Mouse (Mus musculus) liver, embryonic 13.5 days (tissue): ENCODE measurements around the gene Slc11a2. TPM values are rescaled to one million over a fixed set of nuclear protein-coding genes. Genes with fewer than 3 reads are reported as not detected.
A peak's percentile ranks its signal among the peaks of the same experiment; 100 is the strongest.
"Not testable (repeated sequence)": the region's sequence is repeated elsewhere in the genome, so short reads cannot be mapped to it uniquely, and the experiment has no call there.

Source experiments
- ATAC-seq: fragments of 200-750 bp; cut with Nextera tagmentation; 2 replicates; pipeline ENCODE4 v1.8.0; 2017; ENCODE audit warnings: low read depth, mild to moderate bottlenecking, moderate number of reproducible peaks, moderate library complexity
- DNase-seq: peaks from one replicate; pipeline ENCODE4 v3.0.0; 2022
- H3K27ac ChIP-seq: fragments of 300-500 bp; sonication (generic); 2 replicates; pipeline ENCODE4 v1.5.1; 2015; ENCODE audit warnings: moderate library complexity, mild to moderate bottlenecking, inconsistent platforms
- H3K27me3 ChIP-seq: fragments of 300-500 bp; sonication (generic); 2 replicates; pipeline ENCODE4 v1.6.1; 2015; ENCODE audit warnings: mild to moderate bottlenecking, inconsistent platforms
- H3K36me3 ChIP-seq: fragments of 300-500 bp; sonication (generic); 2 replicates; pipeline ENCODE4 v1.6.1; 2015; ENCODE audit warnings: mild to moderate bottlenecking, inconsistent platforms
- H3K4me1 ChIP-seq: fragments of 300-500 bp; sonication (generic); replicated peaks from 2 replicates; pipeline ENCODE4 v1.6.1; 2015; ENCODE audit warnings: inconsistent platforms
- H3K4me2 ChIP-seq: fragments of 300-500 bp; sonication (generic); 2 replicates; pipeline ENCODE4 v1.6.1; 2015; ENCODE audit warnings: inconsistent platforms, mild to moderate bottlenecking, moderate library complexity
- H3K4me3 ChIP-seq: fragments of 300-500 bp; sonication (generic); replicated peaks from 2 replicates; pipeline ENCODE4 v1.5.1; 2015; ENCODE audit warnings: mild to moderate bottlenecking, inconsistent platforms
- H3K9ac ChIP-seq: fragments of 300-500 bp; sonication (generic); 2 replicates; pipeline ENCODE4 v1.6.1; 2015; ENCODE audit warnings: mild to moderate bottlenecking, inconsistent platforms
- H3K9me3 ChIP-seq: fragments of 300-500 bp; sonication (generic); replicated peaks from 2 replicates; pipeline ENCODE4 v1.6.1; 2016; ENCODE audit warnings: inconsistent platforms
- WGBS: fragments of 180-500 bp; shearing (Covaris S2); methylation state at CpG from one replicate; pipeline ENCODE4 v1.1.7; 2015; ENCODE audit not compliant: insufficient replicate concordance; 5-methylcytosine and 5-hydroxymethylcytosine counted together
- polyA plus RNA-seq: library from polyadenylated mRNA; unstranded; fragments of >200 nt; fragmentation: Nextera tagmentation; extraction: Ambion mirVana; gene quantifications from 2 replicates; pipeline ENCODE4 v1.2.1, GENCODE M21; 2015

Gene Slc11a2
- polyA plus RNA-seq, 1 experiment from 2014 or later = 46.8 TPM

DNA sequence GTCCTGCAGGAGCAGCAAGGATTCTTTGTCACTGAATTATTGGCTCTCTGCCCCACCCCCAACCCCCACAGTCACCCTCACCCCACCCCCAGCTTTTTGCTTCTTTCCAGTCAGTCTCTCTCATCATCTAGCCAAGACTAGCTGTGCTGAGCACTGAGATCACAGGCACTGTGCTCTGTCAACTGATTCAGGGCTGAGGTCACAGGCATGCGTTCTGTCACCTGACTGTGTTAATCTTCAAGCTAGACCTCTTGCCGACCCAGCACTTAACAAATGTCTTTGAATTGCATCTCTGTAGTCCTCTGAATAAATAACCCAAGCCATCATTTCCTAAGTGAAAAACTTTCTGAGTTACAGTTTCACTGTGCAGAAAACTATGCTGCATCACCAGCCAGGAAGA is 75.4 kb downstream of the Slc11a2 start:
- Histone ChIP-seq H3K4me3 (no peak overlapping the region), H3K36me3 (no peaks in the 10 kb centered on the region), H3K27me3 (no peaks in the 10 kb centered on the region), H3K9ac (no peak overlapping the region), H3K4me2 (no peak overlapping the region), H3K4me1 (peaks cover 15% of the 10 kb centered on the region; the same call in 1 of the 2 replicates), H3K9me3 (no peaks in the 10 kb centered on the region), H3K27ac (no peak overlapping the region)
- WGBS = 43% methylated on average over 2 of the region's 2 CpGs
- DNase-seq (no peak), ATAC-seq (0 out of 2 replicates have a peak, but pooled peaks have one; percentile 20)

DNA sequence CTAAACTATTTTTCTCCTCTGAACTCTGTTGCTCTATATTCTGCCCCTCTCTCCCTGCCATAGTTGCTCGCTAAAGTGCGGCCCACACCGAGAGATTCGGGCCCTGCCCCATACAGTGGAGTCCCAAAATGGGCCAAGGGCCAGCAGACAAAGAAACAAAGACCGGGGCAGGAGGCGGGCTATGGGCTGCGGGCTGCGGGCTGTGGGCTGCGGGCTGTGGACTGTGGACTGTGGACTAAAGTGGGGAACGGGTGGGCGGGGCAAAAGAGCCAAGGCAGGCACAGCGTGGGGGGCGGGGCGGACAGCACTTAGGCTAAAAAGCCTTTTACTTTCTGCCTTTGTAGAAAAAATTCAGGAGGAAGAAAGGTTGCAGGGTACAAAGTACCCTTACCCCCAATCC is 78.1 kb downstream of the Slc11a2 start:
- H3K9ac ChIP-seq = no peak overlapping the region
- DNase-seq = no peak
- WGBS = 55% methylated on average over 14 of the region's 14 CpGs

DNA sequence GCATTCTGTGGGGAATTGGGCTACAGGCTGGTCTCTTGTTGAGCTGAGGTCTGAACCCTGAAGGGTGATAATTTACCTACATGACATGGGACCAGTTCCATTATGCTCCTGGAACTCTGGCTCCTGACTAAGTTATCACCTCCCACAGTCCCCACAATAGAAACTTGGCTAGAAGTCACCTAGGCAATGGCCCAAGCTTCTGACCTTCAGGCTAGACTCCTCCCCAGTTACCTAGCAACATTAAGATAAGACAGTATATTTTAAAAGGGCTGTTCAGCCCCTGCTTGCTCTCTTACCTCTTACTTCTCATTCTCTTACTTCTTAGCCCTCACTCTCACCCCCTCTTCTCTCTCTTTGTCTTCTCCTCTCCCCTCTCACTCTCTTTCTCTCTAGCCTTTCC is 79.4 kb downstream of the Slc11a2 start:
- Histone ChIP-seq H3K9ac (no peak overlapping the region), H3K27ac (no peak overlapping the region), H3K36me3 (no peaks in the 10 kb centered on the region), H3K9me3 (no peaks in the 10 kb centered on the region), H3K27me3 (no peaks in the 10 kb centered on the region), H3K4me1 (peaks cover 15% of the 10 kb centered on the region; the same call in 1 of the 2 replicates), H3K4me2 (no peak overlapping the region), H3K4me3 (no peak overlapping the region)
- ATAC-seq (no peak), DNase-seq (no peak)

More for the DNA sequence above, 78.1 kb downstream of the Slc11a2 start:
- no peaks in the 10 kb centered on the region for H3K9me3 ChIP-seq
- H3K4me3 ChIP-seq = no peak overlapping the region
- peak; percentile 76 for ATAC-seq
- H3K36me3 ChIP-seq = no peaks in the 10 kb centered on the region
- H3K4me2 ChIP-seq = no peak overlapping the region
- H3K4me1 ChIP-seq = peaks cover 15% of the 10 kb centered on the region; the same call in 1 of the 2 replicates
- H3K27me3 ChIP-seq = no peaks in the 10 kb centered on the region
- peak overlapping the region; percentile 29; the same call in 1 of the 2 replicates for H3K27ac ChIP-seq

DNA sequence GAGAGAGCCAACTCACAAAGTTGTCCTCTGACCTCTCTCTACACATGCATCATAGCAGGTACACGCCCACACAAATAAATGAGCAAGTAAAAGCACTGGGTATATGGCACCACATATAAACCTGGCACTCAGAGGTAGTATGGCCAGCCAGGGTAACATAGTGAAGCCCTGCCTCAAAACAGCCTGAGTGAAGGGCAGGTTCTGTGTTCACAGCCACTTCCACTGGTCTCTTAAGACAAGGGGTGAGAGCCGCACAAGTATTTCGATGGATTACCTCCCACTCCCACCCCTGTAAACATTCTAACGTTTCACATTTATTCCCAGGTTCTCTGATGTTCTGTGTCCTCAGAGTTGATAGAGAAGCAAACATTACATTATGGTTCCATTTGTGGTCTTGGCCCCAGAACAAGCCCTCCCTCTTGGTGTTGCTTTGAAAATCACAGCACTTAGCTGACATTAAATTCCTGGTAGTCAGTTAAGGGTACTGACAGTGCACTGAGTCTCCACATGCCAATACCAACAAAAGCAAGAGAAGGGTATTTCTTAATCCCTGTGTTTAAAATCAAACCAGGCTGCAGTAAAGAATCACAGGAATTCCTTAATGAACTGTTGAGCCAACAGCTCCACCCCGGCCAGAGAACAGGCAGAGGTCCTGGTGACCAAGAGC is 83.4 kb downstream of the Slc11a2 start:
- ATAC-seq, H3K36me3 ChIP-seq, H3K27me3 ChIP-seq, H3K4me3 ChIP-seq, DNase-seq, H3K27ac ChIP-seq, H3K9ac ChIP-seq, H3K4me2 ChIP-seq, H3K4me1 ChIP-seq, H3K9me3 ChIP-seq: not testable (repeated sequence)
- 71% methylated on average over 5 of the region's 5 CpGs for WGBS

Other genes starting within 250 kb of the Slc11a2 start
- 46.5 and 51.3 TPM in 2 replicates for gene Atf1, start 197.3 kb downstream of the Slc11a2 start, polyA plus RNA-seq
- not detected in 2 replicates for gene Tmprss12, start 144.2 kb downstream of the Slc11a2 start, polyA plus RNA-seq
- 6.6 and 7.7 TPM in 2 replicates for gene Mettl7a1, start 120.9 kb downstream of the Slc11a2 start, polyA plus RNA-seq
- not detected in 2 replicates for gene Mettl7a3, start 90.1 kb downstream of the Slc11a2 start, polyA plus RNA-seq
- gene Methig1, start 71.9 kb downstream of the Slc11a2 start, polyA plus RNA-seq = not detected in 2 replicates
- gene Mettl7a2, start 71.9 kb downstream of the Slc11a2 start, polyA plus RNA-seq = not detected in 2 replicates
- not detected in 2 replicates for gene Higd1c, start 60.5 kb downstream of the Slc11a2 start, polyA plus RNA-seq
- gene Gm5475, start 2.9 kb downstream of the Slc11a2 start, polyA plus RNA-seq = not detected in 2 replicates
- 14.4 and 15.0 TPM in 2 replicates for gene Letmd1, start 44.0 kb upstream of the Slc11a2 start, polyA plus RNA-seq
- gene Csrnp2, start 70.4 kb upstream of the Slc11a2 start, polyA plus RNA-seq = 1.1 and 1.3 TPM in 2 replicates
- gene Tfcp2, start 126.9 kb upstream of the Slc11a2 start, polyA plus RNA-seq = 4.4 and 4.6 TPM in 2 replicates
- 0.10 and 0.23 TPM in 2 replicates for gene Pou6f1, start 174.9 kb upstream of the Slc11a2 start, polyA plus RNA-seq
- 141 and 173 TPM in 2 replicates for gene Dazap2, start 190.3 kb upstream of the Slc11a2 start, polyA plus RNA-seq
- gene Smagp, start 211.9 kb upstream of the Slc11a2 start, polyA plus RNA-seq = 7.7 and 7.9 TPM in 2 replicates
- 19.7 and 25.7 TPM in 2 replicates for gene Bin2, start 244.5 kb upstream of the Slc11a2 start, polyA plus RNA-seq